Mouse (Mus musculus): ENCODE measurements around the gene Slpi. TPM values are rescaled to one million over a fixed set of nuclear protein-coding genes. Genes with fewer than 3 reads are reported as not detected.

Slpi gene
- total RNA-seq, 1 experiment from 2014 or later, result 5.4 TPM

GRCm38 (mm10) chr2:164389499-164389898 lies 604 bp upstream of the Slpi start:
- peak; percentile 91 to 95 for ATAC-seq (replicated peaks in 1 of 2; ENCODE audit: insufficient read depth in 1 of 2, low FRiP score in 2 of 2, low TSS enrichment in 1 of 2, low read depth in 1 of 2, poor library complexity in 2 of 2, severe bottlenecking in 2 of 2)

GRCm38 (mm10) chr2:164386953-164387352 lies 1.9 kb downstream of the Slpi start:
- ATAC-seq (replicated peaks in 1 of 2; ENCODE audit: insufficient read depth in 1 of 2, low FRiP score in 2 of 2, low TSS enrichment in 1 of 2, low read depth in 1 of 2, poor library complexity in 2 of 2, severe bottlenecking in 2 of 2), result peak; percentile 35 to 61

- no peak for ATAC-seq (replicated peaks in 1 of 2; ENCODE audit: insufficient read depth in 1 of 2, low FRiP score in 2 of 2, low TSS enrichment in 1 of 2, low read depth in 1 of 2, poor library complexity in 2 of 2, severe bottlenecking in 2 of 2)
Observed at GRCm38 (mm10) chr2:164385927-164386763, 2.8 kb downstream of the Slpi start.

GRCm38 (mm10) chr2:164383656-164384399 lies 5.1 kb downstream of the Slpi start:
- no peak for ATAC-seq (replicated peaks in 1 of 2; ENCODE audit: insufficient read depth in 1 of 2, low FRiP score in 2 of 2, low TSS enrichment in 1 of 2, low read depth in 1 of 2, poor library complexity in 2 of 2, severe bottlenecking in 2 of 2)

GRCm38 (mm10) chr2:164382971-164383370 lies 5.9 kb downstream of the Slpi start:
- no peak for ATAC-seq (replicated peaks in 1 of 2; ENCODE audit: insufficient read depth in 1 of 2, low FRiP score in 2 of 2, low TSS enrichment in 1 of 2, low read depth in 1 of 2, poor library complexity in 2 of 2, severe bottlenecking in 2 of 2)

- no peak for ATAC-seq (replicated peaks in 1 of 2; ENCODE audit: insufficient read depth in 1 of 2, low FRiP score in 2 of 2, low TSS enrichment in 1 of 2, low read depth in 1 of 2, poor library complexity in 2 of 2, severe bottlenecking in 2 of 2)
Observed at GRCm38 (mm10) chr2:164381726-164382125, 7.2 kb downstream of the Slpi start.

GRCm38 (mm10) chr2:164377478-164378426 lies 11.1 kb downstream of the Slpi start:
- ATAC-seq (replicated peaks in 1 of 2; ENCODE audit: insufficient read depth in 1 of 2, low FRiP score in 2 of 2, low TSS enrichment in 1 of 2, low read depth in 1 of 2, poor library complexity in 2 of 2, severe bottlenecking in 2 of 2), result peak in 1 of 2 experiments; percentile 23; a peak in 1 of 4 replicates

- peak in 1 of 2 experiments; percentile 73; a peak in 2 of 4 replicates for ATAC-seq (replicated peaks in 1 of 2; ENCODE audit: insufficient read depth in 1 of 2, low FRiP score in 2 of 2, low TSS enrichment in 1 of 2, low read depth in 1 of 2, poor library complexity in 2 of 2, severe bottlenecking in 2 of 2)
Observed at GRCm38 (mm10) chr2:164373187-164373586, 15.7 kb downstream of the Slpi start.

- ATAC-seq (replicated peaks in 1 of 2; ENCODE audit: insufficient read depth in 1 of 2, low FRiP score in 2 of 2, low TSS enrichment in 1 of 2, low read depth in 1 of 2, poor library complexity in 2 of 2, severe bottlenecking in 2 of 2), result peak; percentile 57 to 89; a peak in 3 of 4 replicates
Observed at GRCm38 (mm10) chr2:164372408-164373053, 16.4 kb downstream of the Slpi start.

GRCm38 (mm10) chr2:164371371-164371770 lies 17.5 kb downstream of the Slpi start:
- no peak for ATAC-seq (replicated peaks in 1 of 2; ENCODE audit: insufficient read depth in 1 of 2, low FRiP score in 2 of 2, low TSS enrichment in 1 of 2, low read depth in 1 of 2, poor library complexity in 2 of 2, severe bottlenecking in 2 of 2)

- ATAC-seq (replicated peaks in 1 of 2; ENCODE audit: insufficient read depth in 1 of 2, low FRiP score in 2 of 2, low TSS enrichment in 1 of 2, low read depth in 1 of 2, poor library complexity in 2 of 2, severe bottlenecking in 2 of 2), result 0 out of 4 replicates have a peak, but pooled peaks of 1 of the 2 experiments have one; percentile 55
Observed at GRCm38 (mm10) chr2:164368620-164369105, 20.2 kb downstream of the Slpi start.

- no peak for ATAC-seq (replicated peaks in 1 of 2; ENCODE audit: insufficient read depth in 1 of 2, low FRiP score in 2 of 2, low TSS enrichment in 1 of 2, low read depth in 1 of 2, poor library complexity in 2 of 2, severe bottlenecking in 2 of 2)
Observed at GRCm38 (mm10) chr2:164366947-164367346, 21.9 kb downstream of the Slpi start.

GRCm38 (mm10) chr2:164360974-164361657 lies 27.8 kb downstream of the Slpi start:
- ATAC-seq (replicated peaks in 1 of 2; ENCODE audit: insufficient read depth in 1 of 2, low FRiP score in 2 of 2, low TSS enrichment in 1 of 2, low read depth in 1 of 2, poor library complexity in 2 of 2, severe bottlenecking in 2 of 2), result no peak

- 0 out of 4 replicates have a peak, but pooled peaks of 1 of the 2 experiments have one; percentile 15 for ATAC-seq (replicated peaks in 1 of 2; ENCODE audit: insufficient read depth in 1 of 2, low FRiP score in 2 of 2, low TSS enrichment in 1 of 2, low read depth in 1 of 2, poor library complexity in 2 of 2, severe bottlenecking in 2 of 2)
Observed at GRCm38 (mm10) chr2:164359668-164360067, 29.2 kb downstream of the Slpi start.

- no peak for ATAC-seq (replicated peaks in 1 of 2; ENCODE audit: insufficient read depth in 1 of 2, low FRiP score in 2 of 2, low TSS enrichment in 1 of 2, low read depth in 1 of 2, poor library complexity in 2 of 2, severe bottlenecking in 2 of 2)
Observed at GRCm38 (mm10) chr2:164359031-164359430, 29.9 kb downstream of the Slpi start.

- ATAC-seq (replicated peaks in 1 of 2; ENCODE audit: insufficient read depth in 1 of 2, low FRiP score in 2 of 2, low TSS enrichment in 1 of 2, low read depth in 1 of 2, poor library complexity in 2 of 2, severe bottlenecking in 2 of 2), result no peak
Observed at GRCm38 (mm10) chr2:164358373-164358772, 30.5 kb downstream of the Slpi start.
